ENCODE assay signal across 8 mouse cellular contexts in genomic region chr7:88276914-88277765, GRCm38 (mm10). TPM values are rescaled to one million over a fixed set of nuclear protein-coding genes. Genes with fewer than 3 reads are reported as not detected.
DNase-seq lines count a peak whose midpoint lies in the region; ATAC-seq and TF ChIP-seq lines count a peak whose summit lies in the region.

No protein-coding gene starts in this region.

- no peak for TF ChIP-seq CTCF in liver, adult 2 months (IDR thresholded peaks at IDR 0.05; ENCODE audit: low read depth, low read length)

- H3K4me3 ChIP-seq in liver, adult 2 months (ENCODE audit: insufficient read depth, low read depth, low read length): no peak overlapping the region; the same call in 1 of the 2 replicates
- H3K4me3 ChIP-seq in forebrain, embryonic 12.5 days (replicated peaks): peak overlapping the region; percentile 46
- H3K4me3 ChIP-seq in intestine, embryonic 14.5 days (ENCODE audit: low read depth, low read length): peak overlapping the region; percentile 59
- peak overlapping the region; percentile 66 for H3K4me3 ChIP-seq in stomach, embryonic 16.5 days (replicated peaks; ENCODE audit: low read length)

- H3K9me3 ChIP-seq in forebrain, embryonic 12.5 days: no peaks in the 10 kb centered on the region
- no peaks in the 10 kb centered on the region for H3K9me3 ChIP-seq in intestine, embryonic 14.5 days (ENCODE audit: control insufficient read depth, low read length)
- no peaks in the 10 kb centered on the region for H3K9me3 ChIP-seq in stomach, embryonic 16.5 days (replicated peaks; ENCODE audit: control insufficient read depth, low read length)

- no peak for ATAC-seq in forebrain, embryonic 12.5 days (ENCODE audit: low FRiP score)
- ATAC-seq in intestine, embryonic 14.5 days (replicated peaks; ENCODE audit: low FRiP score, low TSS enrichment, low read depth): no peak
- ATAC-seq in megakaryocyte progenitor cell, adult 5-6 weeks (replicated peaks; ENCODE audit: poor library complexity): peak; percentile 62
- no peak for ATAC-seq in stomach, embryonic 16.5 days (ENCODE audit: insufficient read depth, low FRiP score)

- H3K79me2 ChIP-seq in liver, adult 2 months (ENCODE audit: control insufficient read depth, insufficient read depth, low read length): no peaks in the 10 kb centered on the region

- H3K27ac ChIP-seq in liver, adult 2 months (replicated peaks; ENCODE audit: insufficient read depth, low read depth, low read length): 0 out of 2 replicates have a peak overlapping the region, but pooled peaks have one; percentile 18
- no peak overlapping the region for H3K27ac ChIP-seq in forebrain, embryonic 12.5 days
- H3K27ac ChIP-seq in intestine, embryonic 14.5 days (ENCODE audit: low read depth): no peak overlapping the region
- peak overlapping the region; percentile 83 for H3K27ac ChIP-seq in stomach, embryonic 16.5 days (ENCODE audit: low read length)

- H3K9ac ChIP-seq in liver, adult 2 months (ENCODE audit: low read depth, low read length): no peak overlapping the region
- no peak overlapping the region for H3K9ac ChIP-seq in forebrain, embryonic 12.5 days
- peak overlapping the region; percentile 65 for H3K9ac ChIP-seq in intestine, embryonic 14.5 days (ENCODE audit: low read length)
- H3K9ac ChIP-seq in stomach, embryonic 16.5 days (ENCODE audit: low read length): peak overlapping the region; percentile 87

- peak overlapping the region; percentile 81 for H3K4me2 ChIP-seq in forebrain, embryonic 12.5 days
- peak overlapping the region; percentile 94 for H3K4me2 ChIP-seq in intestine, embryonic 14.5 days (ENCODE audit: low read length)
- H3K4me2 ChIP-seq in stomach, embryonic 16.5 days (ENCODE audit: low read depth, low read length): peak overlapping the region; percentile 81

- DNase-seq in liver, adult 2 months (ENCODE audit: extremely low read depth, low read depth, low spot score): no peak
- DNase-seq in liver: no peak
- peak; percentile 55 for DNase-seq in intestine, embryonic 14.5 days (ENCODE audit: low spot score)
- no peak for DNase-seq in frontal cortex, adult 2 months (ENCODE audit: extremely low spot score in 1 of 2, low spot score in 1 of 2)
- DNase-seq in MN1 (ENCODE audit: low spot score): no peak

- 40% methylated on average over 7 of the region's 7 CpGs for WGBS in liver, adult 2 months
- 29% methylated on average over 7 of the region's 7 CpGs for WGBS in forebrain, embryonic 12.5 days
- 44% methylated on average over 7 of the region's 7 CpGs for WGBS in intestine, embryonic 14.5 days
- 44% methylated on average over 7 of the region's 7 CpGs for WGBS in stomach, embryonic 16.5 days

- no peak for TF ChIP-seq POLR2A in liver, adult 2 months (IDR thresholded peaks at IDR 0.05; ENCODE audit: extremely low read depth, insufficient read depth, low read length)

- H3K36me3 ChIP-seq in liver, adult 2 months (ENCODE audit: control insufficient read depth, insufficient read depth, low read length): peaks cover 5% of the 10 kb centered on the region
- no peaks in the 10 kb centered on the region for H3K36me3 ChIP-seq in forebrain, embryonic 12.5 days (replicated peaks)
- H3K36me3 ChIP-seq in intestine, embryonic 14.5 days (ENCODE audit: control insufficient read depth, insufficient read depth, low read length): no peaks in the 10 kb centered on the region
- no peaks in the 10 kb centered on the region for H3K36me3 ChIP-seq in stomach, embryonic 16.5 days (ENCODE audit: control insufficient read depth, insufficient read depth, low read length)

- no peaks in the 10 kb centered on the region for H3K27me3 ChIP-seq in liver, adult 2 months (ENCODE audit: control insufficient read depth, insufficient read depth, low read length)
- H3K27me3 ChIP-seq in forebrain, embryonic 12.5 days: no peaks in the 10 kb centered on the region
- no peaks in the 10 kb centered on the region for H3K27me3 ChIP-seq in intestine, embryonic 14.5 days (replicated peaks; ENCODE audit: control insufficient read depth, insufficient read depth, low read length)
- H3K27me3 ChIP-seq in stomach, embryonic 16.5 days (ENCODE audit: control insufficient read depth, insufficient read depth, low read length): no peaks in the 10 kb centered on the region

- H3K4me1 ChIP-seq in liver, adult 2 months (ENCODE audit: control insufficient read depth, insufficient read depth, low read length): no peaks in the 10 kb centered on the region; the same call in 1 of the 2 replicates
- peaks cover 14% of the 10 kb centered on the region for H3K4me1 ChIP-seq in forebrain, embryonic 12.5 days
- H3K4me1 ChIP-seq in intestine, embryonic 14.5 days (replicated peaks; ENCODE audit: control insufficient read depth, insufficient read depth, low read length): peaks cover 5% of the 10 kb centered on the region; the same call in 1 of the 2 replicates
- H3K4me1 ChIP-seq in stomach, embryonic 16.5 days (ENCODE audit: control insufficient read depth, insufficient read depth, low read length): peaks cover 10% of the 10 kb centered on the region

RNA-seq across cellular contexts. Expression of gene Ctsc, which starts 0.7 kb away (rescaled TPM):
- 124 and 131 TPM in 2 replicates for total RNA-seq in liver, adult 2 months (2014; rRNA removed)
- polyA plus RNA-seq in liver, adult 2 months (2012; rRNA removed): 83.6 and 93.6 TPM in 2 replicates
- 12.2 and 13.5 TPM in 2 replicates for polyA plus RNA-seq in forebrain, embryonic 12.5 days (2016; fragmentation: Nextera tagmentation; extraction: Ambion mirVana)
- 60.3 and 62.7 TPM in 2 replicates for polyA plus RNA-seq in intestine, embryonic 14.5 days (2014; fragmentation: Nextera tagmentation; extraction: Ambion mirVana)
- total RNA-seq in megakaryocyte progenitor cell, adult 5-6 weeks (2015): 100 and 107 TPM in 2 replicates
- total RNA-seq in megakaryocyte progenitor cell, adult 5-6 weeks (2017): 81.5 and 87.4 TPM in 2 replicates
- 141 and 144 TPM in 2 replicates for polyA plus RNA-seq in stomach, embryonic 16.5 days (2015; fragmentation: Nextera tagmentation; extraction: Ambion mirVana)
- 4.6 and 7.0 TPM in 2 replicates for polyA plus RNA-seq in frontal cortex, adult 2 months (2012; rRNA removed)

Comparison
In these comparisons a context has a peak if more than half of its experiments do, and no peak if none do; other contexts are left out.
1. H3K27ac ChIP-seq: peak in liver, adult 2 months (single experiment) and stomach, embryonic 16.5 days (single experiment); none in forebrain, embryonic 12.5 days (single experiment) and intestine, embryonic 14.5 days (single experiment).
2. H3K9ac ChIP-seq: peak in intestine, embryonic 14.5 days (single experiment) and stomach, embryonic 16.5 days (single experiment); none in liver, adult 2 months (single experiment) and forebrain, embryonic 12.5 days (single experiment).
3. Peak in every context shown above with its lines, with median percentiles within 50 percentile points of each other: H3K4me2 ChIP-seq.